Mouse (Mus musculus) hindbrain, postnatal 0 days (tissue): ENCODE data around the gene Tmem86a. TPM values are rescaled to one million over a fixed set of nuclear protein-coding genes. Genes with fewer than 3 reads are reported as not detected.

Experiments used
- ATAC-seq: fragments of 200-750 bp; cut with Nextera tagmentation; 2 replicates; pipeline ENCODE4 v1.8.0; 2017; ENCODE audit warnings: mild to moderate bottlenecking, moderate TSS enrichment, moderate library complexity
- DNase-seq: peaks from one replicate; pipeline ENCODE4 v3.0.0-alpha.2; 2015; ENCODE audit warnings: low spot score
- H3K27ac ChIP-seq: fragments of 300-500 bp; sonication (generic); 2 replicates; pipeline ENCODE4 v1.5.1; 2014; ENCODE audit warnings: mild to moderate bottlenecking
- H3K27me3 ChIP-seq: fragments of 300-500 bp; sonication (generic); 2 replicates; pipeline ENCODE4 v1.6.1; 2014; ENCODE audit warnings: low read length, mixed read lengths; ENCODE audit not compliant: insufficient read depth
- H3K36me3 ChIP-seq: fragments of 300-500 bp; sonication (generic); 2 replicates; pipeline ENCODE4 v1.6.1; 2014; ENCODE audit warnings: low read length, mixed read lengths; ENCODE audit not compliant: insufficient read depth
- H3K4me1 ChIP-seq: fragments of 300-500 bp; sonication (generic); 2 replicates; pipeline ENCODE4 v1.6.1; 2014; ENCODE audit warnings: antibody characterized with exemption, low read length, mixed read lengths; ENCODE audit not compliant: insufficient read depth
- H3K4me2 ChIP-seq: fragments of 300-500 bp; sonication (generic); 2 replicates; pipeline ENCODE4 v1.6.1; 2014; ENCODE audit warnings: low read depth, mild to moderate bottlenecking, low read length, moderate library complexity, mixed read lengths
- H3K4me3 ChIP-seq: fragments of 300-500 bp; sonication (generic); 2 replicates; pipeline ENCODE4 v1.5.1; 2014; ENCODE audit warnings: low read length
- H3K9ac ChIP-seq: fragments of 300-500 bp; sonication (generic); replicated peaks from 2 replicates; pipeline ENCODE4 v1.6.1; 2014; ENCODE audit warnings: mild to moderate bottlenecking, low read length, moderate library complexity, mixed read lengths
- H3K9me3 ChIP-seq: fragments of 300-500 bp; sonication (generic); 2 replicates; pipeline ENCODE4 v1.6.1; 2016; ENCODE audit warnings: low read length, mixed read lengths
- CTCF ChIP-seq: IDR thresholded peaks from 2 replicates; pipeline ENCODE4 v1.5.1; 2016; ENCODE audit warnings: antibody characterized with exemption, control low read depth, low read depth
- WGBS: fragments of 180-500 bp; shearing (Covaris S2); extraction: QIAGEN DNeasy Blood & Tissue Kit; methylation state at CpG from one replicate; pipeline ENCODE4 v1.1.7; 2014; 5-methylcytosine and 5-hydroxymethylcytosine counted together
- polyA plus RNA-seq: library from polyadenylated mRNA; unstranded; fragments of >200 nt; fragmentation: Nextera tagmentation; extraction: Ambion mirVana; gene quantifications from 2 replicates; pipeline ENCODE4 v1.2.1, GENCODE M21; 2015
- total RNA-seq: library from RNA; depleted of rRNA; stranded (reverse); fragments of >200 nt; gene quantifications from 2 replicates; pipeline ENCODE4 v1.2.3, GENCODE M21; 2014

The Tmem86a gene
- total and polyA plus RNA-seq, 2 experiments from 2014 or later: 11.9 to 29.5 TPM

DNA sequence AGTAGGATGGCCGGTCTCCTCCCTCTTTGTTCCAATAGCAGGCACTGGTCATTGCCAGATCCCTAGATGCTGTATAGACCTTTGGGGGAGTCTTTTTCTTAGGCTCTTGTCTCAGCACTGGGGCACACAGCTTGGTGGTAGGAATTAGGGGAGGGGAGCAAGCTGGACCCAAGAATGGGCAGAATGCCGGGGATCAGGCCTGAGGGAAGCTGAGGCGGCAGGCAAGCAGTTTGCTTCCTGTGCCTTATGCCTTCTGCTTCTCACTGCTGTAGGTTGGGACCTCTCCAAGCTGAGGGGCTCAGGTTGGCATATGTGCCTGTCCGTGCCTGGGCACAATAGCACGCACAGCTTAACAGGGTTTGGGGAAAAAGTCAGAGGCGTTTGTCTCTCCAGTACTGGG lies 25.8 kb downstream of the Tmem86a start:
- WGBS: 83% methylated on average over 6 of the region's 6 CpGs
- Histone ChIP-seq H3K4me2 (no peak overlapping the region), H3K4me3 (no peak overlapping the region), H3K27ac (no peak overlapping the region), H3K27me3 (no peaks in the 10 kb centered on the region), H3K9me3 (no peaks in the 10 kb centered on the region), H3K4me1 (no peaks in the 10 kb centered on the region), H3K9ac (no peak overlapping the region), H3K36me3 (peaks cover 9% of the 10 kb centered on the region; the same call in 1 of the 2 replicates)
- TF ChIP-seq CTCF: no peak
- DNase-seq (no peak), ATAC-seq (no peak)

DNA sequence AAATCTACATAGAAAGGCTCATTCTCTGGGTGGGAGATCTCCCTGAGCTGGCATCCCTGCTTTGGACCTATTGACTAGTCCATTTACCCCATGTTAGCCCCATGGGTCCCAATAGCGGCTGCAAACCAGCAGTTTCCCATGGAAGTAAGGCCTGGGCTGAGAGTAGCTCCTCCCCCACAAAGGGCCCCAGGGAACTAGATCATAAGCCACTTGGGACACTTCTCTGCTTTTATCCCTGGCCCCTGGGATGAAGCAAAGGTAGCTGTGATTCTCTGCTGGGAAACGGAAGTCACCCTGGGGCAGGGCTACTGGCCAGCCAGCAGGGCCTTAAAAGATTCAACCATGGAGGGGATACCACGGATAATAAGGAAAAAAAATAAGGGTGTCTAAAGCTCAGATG lies 26.3 kb downstream of the Tmem86a start:
- no peak for ATAC-seq
- no peak for DNase-seq
- Histone ChIP-seq H3K36me3 (peaks cover 9% of the 10 kb centered on the region; the same call in 1 of the 2 replicates), H3K4me2 (no peak overlapping the region), H3K9me3 (no peaks in the 10 kb centered on the region), H3K9ac (no peak overlapping the region), H3K27ac (no peak overlapping the region), H3K4me3 (no peak overlapping the region), H3K4me1 (no peaks in the 10 kb centered on the region), H3K27me3 (no peaks in the 10 kb centered on the region)
- TF ChIP-seq CTCF: no peak
- 71% methylated on average over 3 of the region's 3 CpGs for WGBS

GRCm38 (mm10) chr7:47077451-47077850 lies 27.1 kb downstream of the Tmem86a start:
- no peaks in the 10 kb centered on the region for H3K4me1 ChIP-seq
- H3K4me2 ChIP-seq: no peak overlapping the region
- 73% methylated on average over 8 of the region's 8 CpGs for WGBS
- H3K9me3 ChIP-seq: no peaks in the 10 kb centered on the region
- TF ChIP-seq CTCF: peak; percentile 47; the same call in 1 of the 2 replicates
- ATAC-seq (no peak), DNase-seq (peak; percentile 51)
- H3K36me3 ChIP-seq: peaks cover 9% of the 10 kb centered on the region
- H3K27ac ChIP-seq: no peak overlapping the region
- H3K4me3 ChIP-seq: no peak overlapping the region
- H3K9ac ChIP-seq: no peak overlapping the region
- H3K27me3 ChIP-seq: no peaks in the 10 kb centered on the region

GRCm38 (mm10) chr7:47080868-47081267 lies 30.5 kb downstream of the Tmem86a start:
- Histone ChIP-seq H3K9ac (no peak overlapping the region), H3K36me3 (peaks cover 26% of the 10 kb centered on the region)
- 0 out of 2 replicates have a peak, but pooled peaks have one; percentile 31 for ATAC-seq

GRCm38 (mm10) chr7:47081277-47081676 lies 30.9 kb downstream of the Tmem86a start:
- ATAC-seq: peak; percentile 36; the same call in 1 of the 2 replicates

More at GRCm38 (mm10) chr7:47080868-47081267, 30.5 kb downstream of the Tmem86a start:
- Histone ChIP-seq H3K4me2 (no peak overlapping the region), H3K27ac (no peak overlapping the region), H3K4me3 (no peak overlapping the region), H3K4me1 (no peaks in the 10 kb centered on the region), H3K27me3 (no peaks in the 10 kb centered on the region), H3K9me3 (no peaks in the 10 kb centered on the region)
- no peak for DNase-seq
- WGBS: 47% methylated on average over 3 of the region's 3 CpGs
- no peak for TF ChIP-seq CTCF

DNA sequence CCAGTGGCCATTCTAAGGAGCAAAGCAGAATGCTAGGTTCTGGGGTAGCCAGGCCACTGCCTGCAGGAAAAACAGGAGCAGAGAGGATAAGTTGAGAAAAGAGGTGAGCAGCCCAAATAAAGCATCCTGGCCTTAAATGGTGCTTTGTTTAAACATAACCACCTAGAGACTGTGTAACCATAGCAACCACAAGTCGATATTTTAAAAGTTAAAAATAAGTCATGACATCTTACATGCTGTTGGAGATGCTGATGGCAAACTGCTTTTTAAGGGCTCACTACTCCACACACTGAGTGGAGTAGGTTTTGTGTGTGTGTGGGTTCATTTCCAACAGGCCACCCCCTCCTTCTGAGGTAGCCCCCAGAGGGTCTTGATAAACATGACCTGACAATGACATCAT lies 34.7 kb downstream of the Tmem86a start:
- DNase-seq: no peak
- Histone ChIP-seq H3K27me3 (no peaks in the 10 kb centered on the region), H3K36me3 (peaks cover 25% of the 10 kb centered on the region), H3K4me3 (no peak overlapping the region), H3K9ac (no peak overlapping the region), H3K9me3 (no peaks in the 10 kb centered on the region), H3K4me2 (no peak overlapping the region), H3K4me1 (no peaks in the 10 kb centered on the region), H3K27ac (no peak overlapping the region)
- WGBS: 54% methylated on average over 1 of the region's 1 CpGs
- ATAC-seq: no peak
- TF ChIP-seq CTCF: no peak

More at GRCm38 (mm10) chr7:47081277-47081676, 30.9 kb downstream of the Tmem86a start:
- Histone ChIP-seq H3K4me1 (no peaks in the 10 kb centered on the region), H3K27me3 (no peaks in the 10 kb centered on the region), H3K9ac (no peak overlapping the region), H3K27ac (no peak overlapping the region), H3K9me3 (no peaks in the 10 kb centered on the region), H3K4me2 (no peak overlapping the region), H3K4me3 (no peak overlapping the region), H3K36me3 (peaks cover 26% of the 10 kb centered on the region)
- peak; percentile 95 for TF ChIP-seq CTCF
- DNase-seq: peak; percentile 79
- WGBS: 40% methylated on average over 6 of the region's 6 CpGs

GRCm38 (mm10) chr7:47093935-47094334 lies 43.5 kb downstream of the Tmem86a start:
- Histone ChIP-seq H3K4me1 (no peaks in the 10 kb centered on the region), H3K27me3 (no peaks in the 10 kb centered on the region), H3K4me2 (no peak overlapping the region), H3K27ac (no peak overlapping the region), H3K9me3 (no peaks in the 10 kb centered on the region), H3K4me3 (no peak overlapping the region), H3K36me3 (peaks cover 14% of the 10 kb centered on the region), H3K9ac (no peak overlapping the region)
- TF ChIP-seq CTCF: no peak
- ATAC-seq: no peak
- WGBS: 70% methylated on average over 5 of the region's 5 CpGs
- DNase-seq: no peak
